Mouse (Mus musculus) limb, embryonic 15.5 days (tissue): ENCODE measurements around the gene Sftpa1. TPM values are rescaled to one million over a fixed set of nuclear protein-coding genes. Genes with fewer than 3 reads are reported as not detected.

Experiments used
- ATAC-seq: fragments of 200-750 bp; cut with Nextera tagmentation; 2 replicates; pipeline ENCODE4 v1.8.0; 2017; ENCODE audit warnings: low read depth, moderate TSS enrichment; ENCODE audit not compliant: insufficient number of reproducible peaks, low FRiP score, low TSS enrichment
- H3K27ac ChIP-seq: fragments of 300-500 bp; sonication (generic); 2 replicates; pipeline ENCODE4 v1.5.1; 2015; ENCODE audit warnings: moderate library complexity, mild to moderate bottlenecking, inconsistent platforms
- H3K27me3 ChIP-seq: fragments of 300-500 bp; sonication (generic); 2 replicates; pipeline ENCODE4 v1.6.1; 2015; ENCODE audit warnings: inconsistent platforms
- H3K36me3 ChIP-seq: fragments of 300-500 bp; sonication (generic); 2 replicates; pipeline ENCODE4 v1.6.1; 2015; ENCODE audit warnings: inconsistent platforms
- H3K4me1 ChIP-seq: fragments of 300-500 bp; sonication (generic); 2 replicates; pipeline ENCODE4 v1.6.1; 2015; ENCODE audit warnings: inconsistent platforms
- H3K4me2 ChIP-seq: fragments of 300-500 bp; sonication (generic); 2 replicates; pipeline ENCODE4 v1.6.1; 2015; ENCODE audit warnings: mild to moderate bottlenecking, inconsistent platforms
- H3K4me3 ChIP-seq: fragments of 300-500 bp; sonication (generic); 2 replicates; pipeline ENCODE4 v1.5.1; 2015; ENCODE audit warnings: mild to moderate bottlenecking, inconsistent platforms
- H3K9ac ChIP-seq: fragments of 300-500 bp; sonication (generic); 2 replicates; pipeline ENCODE4 v1.6.1; 2015; ENCODE audit warnings: inconsistent platforms
- H3K9me3 ChIP-seq: fragments of 300-500 bp; sonication (generic); 2 replicates; pipeline ENCODE4 v1.6.1; 2016; ENCODE audit warnings: inconsistent platforms
- WGBS: fragments of 180-500 bp; shearing (Covaris S2); methylation state at CpG from one replicate; pipeline ENCODE4 v1.1.7; 2015; 5-methylcytosine and 5-hydroxymethylcytosine counted together
- polyA plus RNA-seq: library from polyadenylated mRNA; unstranded; fragments of >200 nt; fragmentation: Nextera tagmentation; extraction: Ambion mirVana; gene quantifications from 2 replicates; pipeline ENCODE4 v1.2.1, GENCODE M21; 2015

Sftpa1 gene
- polyA plus RNA-seq, 1 experiment from 2014 or later, result not detected

- Histone ChIP-seq H3K27me3 (no peaks in the 10 kb centered on the region), H3K4me2 (no peak overlapping the region), H3K4me1 (no peaks in the 10 kb centered on the region), H3K36me3 (no peaks in the 10 kb centered on the region), H3K9me3 (no peaks in the 10 kb centered on the region), H3K9ac (no peak overlapping the region), H3K4me3 (no peak overlapping the region), H3K27ac (no peak overlapping the region)
- ATAC-seq, result no peak
- 53% methylated on average over 5 of the region's 5 CpGs for WGBS
Measured at GRCm38 (mm10) chr14:41167278-41167677, 35.7 kb downstream of the Sftpa1 start.

- Histone ChIP-seq H3K27ac (no peak overlapping the region), H3K4me1 (no peaks in the 10 kb centered on the region), H3K36me3 (no peaks in the 10 kb centered on the region), H3K4me3 (no peak overlapping the region), H3K4me2 (no peak overlapping the region), H3K9me3 (no peaks in the 10 kb centered on the region), H3K9ac (no peak overlapping the region), H3K27me3 (no peaks in the 10 kb centered on the region)
- 90% methylated on average over 1 of the region's 1 CpGs for WGBS
- no peak for ATAC-seq
Measured at GRCm38 (mm10) chr14:41168567-41168966, 37.0 kb downstream of the Sftpa1 start.

- WGBS, result 71% methylated on average over 2 of the region's 2 CpGs
- no peaks in the 10 kb centered on the region for H3K4me1 ChIP-seq
- H3K36me3 ChIP-seq, result no peaks in the 10 kb centered on the region
- H3K9ac ChIP-seq, result no peak overlapping the region
- no peaks in the 10 kb centered on the region for H3K27me3 ChIP-seq
- H3K4me3 ChIP-seq, result no peak overlapping the region
- H3K27ac ChIP-seq, result no peak overlapping the region
- no peak for ATAC-seq
- no peaks in the 10 kb centered on the region for H3K9me3 ChIP-seq
- H3K4me2 ChIP-seq, result no peak overlapping the region
Measured at GRCm38 (mm10) chr14:41170514-41170913, 38.9 kb downstream of the Sftpa1 start.

- 77% methylated on average over 1 of the region's 1 CpGs for WGBS
- H3K4me2 ChIP-seq, result no peak overlapping the region
- H3K9me3 ChIP-seq, result no peaks in the 10 kb centered on the region
- H3K36me3 ChIP-seq, result no peaks in the 10 kb centered on the region
- no peak overlapping the region for H3K4me3 ChIP-seq
- no peaks in the 10 kb centered on the region for H3K4me1 ChIP-seq
- no peaks in the 10 kb centered on the region for H3K27me3 ChIP-seq
- ATAC-seq, result no peak
- no peak overlapping the region for H3K27ac ChIP-seq
- no peak overlapping the region for H3K9ac ChIP-seq
Measured at GRCm38 (mm10) chr14:41174802-41175201, 43.2 kb downstream of the Sftpa1 start.

GRCm38 (mm10) chr14:41185059-41185821 is 53.7 kb downstream of the Sftpa1 start, which contains the start of gene Sftpd:
Gene Sftpd (minus strand): TSS chr14:41185149.
- WGBS, result 62% methylated on average over 4 of the region's 4 CpGs

More at GRCm38 (mm10) chr14:41185059-41185821, 53.7 kb downstream of the Sftpa1 start, which contains the start of gene Sftpd:
- H3K4me3 ChIP-seq, result no peak within 1 kb of the TSS
- H3K36me3 ChIP-seq, result no peaks in the 10 kb centered on the region
- no peak within 1 kb of the TSS for H3K9ac ChIP-seq
- no peak for ATAC-seq
- H3K4me1 ChIP-seq, result no peaks in the 10 kb centered on the region
- H3K27ac ChIP-seq, result no peak within 1 kb of the TSS
- H3K9me3 ChIP-seq, result no peaks in the 10 kb centered on the region
- no peak within 1 kb of the TSS for H3K4me2 ChIP-seq
- H3K27me3 ChIP-seq, result no peaks in the 10 kb centered on the region

Other genes with a start within 250 kb of the Sftpa1 start
- 0.58 and 0.79 TPM in 2 replicates for gene Sh2d4b, start 238.5 kb upstream of the Sftpa1 start, polyA plus RNA-seq
- 70.3 and 76.9 TPM in 2 replicates for gene Tspan14, start 165.0 kb upstream of the Sftpa1 start, polyA plus RNA-seq
- 38.0 and 39.6 TPM in 2 replicates for gene Fam213a, start 118.0 kb upstream of the Sftpa1 start, polyA plus RNA-seq
- not detected in 2 replicates for gene Dydc2, start 62.6 kb upstream of the Sftpa1 start, polyA plus RNA-seq
- gene Dydc1, start 58.9 kb upstream of the Sftpa1 start, polyA plus RNA-seq, result not detected in 2 replicates
- gene Mat1a, start 26.7 kb upstream of the Sftpa1 start, polyA plus RNA-seq, result 0.13 TPM in 1 of 2 replicates, not detected in the other
- gene Mbl1, start 19.7 kb downstream of the Sftpa1 start, polyA plus RNA-seq, result not detected in 2 replicates
- gene Sftpd, start 53.4 kb downstream of the Sftpa1 start, polyA plus RNA-seq, result 0.79 and 1.1 TPM in 2 replicates
- not detected in 2 replicates for gene Gm2832, start 147.0 kb downstream of the Sftpa1 start, polyA plus RNA-seq
- gene Gm5798, start 216.8 kb downstream of the Sftpa1 start, polyA plus RNA-seq, result not detected in 2 replicates